Mouse (Mus musculus) lung, embryonic 16.5 days (tissue): ENCODE measurements around the gene Mup12. TPM values are rescaled to one million over a fixed set of nuclear protein-coding genes. Genes with fewer than 3 reads are reported as not detected.
"Not testable (repeated sequence)": the region's sequence is repeated elsewhere in the genome, so short reads cannot be mapped to it uniquely, and the experiment has no call there.

Experiments
- ATAC-seq: fragments of 200-750 bp; cut with Nextera tagmentation; 2 replicates; pipeline ENCODE4 v1.8.0; 2017; ENCODE audit warnings: low read depth, mild to moderate bottlenecking, moderate library complexity
- H3K27ac ChIP-seq: fragments of 300-500 bp; sonication (generic); 2 replicates; pipeline ENCODE4 v1.5.1; 2014; ENCODE audit warnings: mild to moderate bottlenecking, control low read depth, low read length
- H3K27me3 ChIP-seq: fragments of 300-500 bp; sonication (generic); 2 replicates; pipeline ENCODE4 v1.6.1; 2014; ENCODE audit warnings: low read depth, low read length, mixed read lengths; ENCODE audit not compliant: control insufficient read depth, insufficient read depth
- H3K36me3 ChIP-seq: fragments of 300-500 bp; sonication (generic); 2 replicates; pipeline ENCODE4 v1.6.1; 2014; ENCODE audit warnings: low read length; ENCODE audit not compliant: control insufficient read depth, insufficient read depth
- H3K4me1 ChIP-seq: fragments of 300-500 bp; sonication (generic); replicated peaks from 2 replicates; pipeline ENCODE4 v1.6.1; 2014; ENCODE audit warnings: low read length, mixed read lengths; ENCODE audit not compliant: control insufficient read depth, insufficient read depth
- H3K4me2 ChIP-seq: fragments of 300-500 bp; sonication (generic); 2 replicates; pipeline ENCODE4 v1.6.1; 2014; ENCODE audit warnings: low read depth, low read length, control low read depth
- H3K4me3 ChIP-seq: fragments of 300-500 bp; sonication (generic); 2 replicates; pipeline ENCODE4 v1.5.1; 2014; ENCODE audit warnings: mild to moderate bottlenecking, low read length, control low read depth
- H3K9ac ChIP-seq: fragments of 300-500 bp; sonication (generic); 2 replicates; pipeline ENCODE4 v1.6.1; 2014; ENCODE audit warnings: low read length, control low read depth
- H3K9me3 ChIP-seq: fragments of 300-500 bp; sonication (generic); 2 replicates; pipeline ENCODE4 v1.6.1; 2016; ENCODE audit warnings: low read length; ENCODE audit not compliant: control insufficient read depth
- WGBS: fragments of 180-500 bp; shearing (Covaris S2); extraction: QIAGEN DNeasy Blood & Tissue Kit; methylation state at CpG from one replicate; pipeline ENCODE4 v1.1.7; 2014; 5-methylcytosine and 5-hydroxymethylcytosine counted together
- polyA plus RNA-seq: library from polyadenylated mRNA; unstranded; fragments of >200 nt; fragmentation: Nextera tagmentation; extraction: Ambion mirVana; gene quantifications from 2 replicates; pipeline ENCODE4 v1.2.1, GENCODE M21; 2015

Mup12 gene
- polyA plus RNA-seq = not detected in 2 replicates

- not testable (repeated sequence) for ATAC-seq, H3K36me3 ChIP-seq
Measured at GRCm38 (mm10) chr4:60741226-60741625, at the start of gene Mup12. TSS of gene Mup12 (minus strand) at chr4:60741326.

More at GRCm38 (mm10) chr4:60741226-60741625, at the start of gene Mup12:
- not testable (repeated sequence) for H3K9me3 ChIP-seq, H3K4me2 ChIP-seq, H3K27ac ChIP-seq, H3K9ac ChIP-seq, H3K4me3 ChIP-seq, H3K27me3 ChIP-seq, H3K4me1 ChIP-seq
- WGBS = 92% methylated on average over 3 of the region's 4 CpGs

Other genes with a start within 250 kb of the Mup12 start
- gene Mup1, start 239.4 kb downstream of the Mup12 start, polyA plus RNA-seq = not detected in 2 replicates
- gene Mup10, start 159.1 kb downstream of the Mup12 start, polyA plus RNA-seq = not detected in 2 replicates
- gene Mup11, start 78.9 kb downstream of the Mup12 start, polyA plus RNA-seq = not detected in 2 replicates
- not detected in 2 replicates for gene Mup22, start 80.1 kb upstream of the Mup12 start, polyA plus RNA-seq